Mouse (Mus musculus) monocyte, adult 2 months (primary cell): ENCODE data around the gene Nfkbie.

Source experiments
- DNase-seq, 2 experiments: peaks; one replicate each; pipeline ENCODE4 v3.0.0; 2022; ENCODE audit warnings: low spot score in 2 of 2, low read depth in 1 of 2

Nfkbie gene

DNA sequence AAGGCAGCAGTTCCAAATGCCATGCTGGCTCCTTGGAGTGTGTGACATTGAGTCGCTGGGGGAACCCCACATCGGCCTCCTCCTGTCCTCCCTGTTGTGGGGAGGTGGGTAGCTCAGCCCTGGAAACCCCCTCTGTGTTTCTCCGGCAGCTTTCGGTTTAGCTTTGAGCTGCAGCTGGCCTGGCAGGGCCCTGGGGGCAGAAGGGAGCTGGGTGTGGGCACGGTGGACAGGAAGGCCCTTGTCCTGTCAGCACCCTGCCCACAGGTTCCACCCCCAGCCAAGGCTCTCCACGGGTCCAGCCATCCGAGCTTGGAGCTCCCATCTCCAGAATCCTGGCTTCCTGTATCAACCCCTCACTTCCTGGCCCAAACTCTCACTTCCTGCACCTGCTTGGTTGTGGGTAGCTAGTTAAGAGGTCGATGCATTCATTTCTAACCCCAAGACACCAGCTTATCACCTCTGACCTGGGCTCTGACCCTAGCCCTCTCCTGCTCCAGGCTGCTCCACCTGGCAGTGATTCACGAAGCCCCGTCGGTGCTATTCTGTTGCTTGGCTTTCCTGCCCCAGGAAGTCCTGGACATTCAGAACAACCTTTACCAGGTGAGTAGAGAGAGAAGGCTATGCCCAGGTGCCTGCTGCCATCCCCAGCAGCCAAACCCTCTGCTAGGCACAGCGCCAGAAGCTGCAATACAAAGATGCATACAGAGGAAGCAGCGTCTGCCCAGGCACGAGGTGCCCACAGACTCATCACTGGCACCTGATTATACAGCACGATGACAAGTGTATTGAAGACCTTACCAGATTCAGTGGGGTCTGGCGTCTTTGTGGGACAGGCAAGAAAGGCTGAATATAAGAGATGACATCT is 2.7 kb downstream of the Nfkbie start:
- peak in 1 of 2 experiments; percentile 40 for DNase-seq

DNA sequence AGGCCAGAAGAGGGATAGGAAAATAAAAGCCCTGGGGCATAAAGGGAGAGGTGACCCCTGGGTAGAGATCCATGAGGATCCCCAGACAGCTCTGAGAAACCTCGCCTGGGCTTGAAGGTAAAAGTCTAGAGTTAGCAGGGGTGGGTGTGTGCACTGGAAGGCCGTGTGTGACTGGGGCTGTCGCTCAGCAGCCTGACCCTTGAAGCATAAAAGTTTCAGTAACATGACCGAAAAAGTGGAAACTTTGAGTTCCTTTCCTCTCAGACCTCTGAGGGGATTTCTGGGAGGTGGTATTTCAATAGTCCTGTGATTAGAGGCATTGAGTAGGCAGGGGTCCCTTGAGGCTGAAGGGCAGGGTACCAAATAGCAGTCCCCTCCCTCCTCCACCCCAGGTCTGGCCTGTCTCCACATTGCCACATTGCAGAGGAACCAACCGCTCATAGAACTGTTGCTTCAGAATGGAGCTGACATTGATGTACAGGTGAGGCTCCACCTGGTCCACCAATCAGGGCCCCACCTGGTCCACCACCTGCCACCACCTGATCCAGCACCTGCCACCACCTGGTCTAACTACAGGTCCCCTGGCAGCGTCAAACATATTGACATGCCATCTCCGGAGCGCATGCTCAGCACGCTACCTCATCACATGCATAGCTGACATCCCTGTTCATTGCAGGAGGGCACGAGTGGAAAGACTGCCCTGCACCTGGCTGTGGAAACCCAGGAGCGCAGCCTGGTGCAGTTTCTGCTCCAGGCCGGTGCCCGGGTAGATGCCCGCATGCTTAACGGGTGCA is 4.4 kb downstream of the Nfkbie start:
- DNase-seq, result no peak

DNA sequence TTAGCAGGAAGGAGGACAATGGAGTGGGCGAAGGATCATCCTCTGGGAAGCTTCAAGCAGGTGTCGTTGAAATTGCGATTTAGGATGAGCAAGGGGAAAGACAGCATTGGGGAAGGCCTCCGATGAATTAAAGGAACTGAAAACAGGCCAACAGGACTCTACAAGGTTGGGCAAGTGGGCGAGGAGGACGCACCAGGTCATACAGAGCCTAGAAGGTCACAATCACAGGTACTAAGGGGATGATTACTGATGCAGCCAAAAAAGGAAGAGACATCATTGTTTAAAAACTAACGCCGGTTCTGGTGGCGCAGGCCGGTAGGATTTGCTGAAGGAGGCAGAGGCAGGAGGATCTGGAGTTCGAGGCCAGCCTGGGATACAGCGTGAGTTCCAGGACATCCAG is 7.7 kb downstream of the Nfkbie start:
- DNase-seq, result peak in 1 of 2 experiments; percentile 25

- DNase-seq, result peak; percentile 88 to 91
Measured at GRCm38 (mm10) chr17:45563655-45564530, 8.4 kb downstream of the Nfkbie start, which contains the start of gene Slc35b2. TSS of gene Slc35b2 (plus strand) at chr17:45563874.

DNA sequence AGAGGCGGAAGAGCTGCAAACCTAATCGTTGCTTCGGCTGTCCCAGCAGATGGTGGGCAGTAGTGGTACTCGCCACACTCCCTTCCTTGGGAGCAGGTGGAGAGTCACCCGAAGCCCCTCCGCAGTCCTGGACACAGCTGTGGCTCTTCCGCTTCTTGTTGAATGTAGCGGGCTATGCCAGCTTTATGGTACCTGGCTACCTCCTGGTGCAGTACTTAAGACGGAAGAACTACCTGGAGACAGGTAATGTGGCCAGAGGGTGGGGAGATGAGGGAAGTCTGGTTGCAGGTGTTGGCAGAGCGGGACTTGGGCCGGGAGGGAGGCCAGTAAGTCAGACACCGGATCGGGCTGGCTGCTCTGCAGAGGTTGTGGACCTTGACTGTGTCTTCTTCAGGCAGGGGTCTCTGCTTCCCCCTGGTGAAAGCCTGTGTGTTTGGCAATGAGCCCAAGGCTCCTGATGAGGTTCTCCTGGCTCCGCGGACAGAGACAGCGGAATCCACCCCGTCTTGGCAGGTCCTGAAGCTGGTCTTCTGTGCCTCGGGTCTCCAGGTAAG is 9.1 kb downstream of the Nfkbie start:
- no peak for DNase-seq

DNA sequence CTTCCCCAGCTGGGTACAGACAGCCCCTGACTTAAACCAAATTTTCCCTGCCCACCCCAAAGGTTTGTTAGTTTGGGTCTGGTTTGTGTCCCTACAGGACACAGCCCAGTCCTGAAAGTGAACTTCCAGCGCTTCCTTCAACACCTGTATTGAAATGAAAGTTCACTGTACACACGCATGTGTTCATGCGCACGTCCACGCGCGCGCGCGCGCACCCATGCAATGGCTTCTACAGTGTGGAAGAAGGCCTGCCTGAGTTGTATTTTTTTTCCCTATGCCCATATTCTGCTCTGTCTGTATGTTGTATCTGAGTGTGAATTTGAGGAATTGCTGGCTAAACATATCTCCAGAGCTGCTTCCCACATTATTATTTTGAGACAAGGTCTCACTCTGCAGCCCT is 9.6 kb downstream of the Nfkbie start:
- no peak for DNase-seq

- no peak for DNase-seq
Measured at GRCm38 (mm10) chr17:45566031-45566359, 10.5 kb downstream of the Nfkbie start.

DNA sequence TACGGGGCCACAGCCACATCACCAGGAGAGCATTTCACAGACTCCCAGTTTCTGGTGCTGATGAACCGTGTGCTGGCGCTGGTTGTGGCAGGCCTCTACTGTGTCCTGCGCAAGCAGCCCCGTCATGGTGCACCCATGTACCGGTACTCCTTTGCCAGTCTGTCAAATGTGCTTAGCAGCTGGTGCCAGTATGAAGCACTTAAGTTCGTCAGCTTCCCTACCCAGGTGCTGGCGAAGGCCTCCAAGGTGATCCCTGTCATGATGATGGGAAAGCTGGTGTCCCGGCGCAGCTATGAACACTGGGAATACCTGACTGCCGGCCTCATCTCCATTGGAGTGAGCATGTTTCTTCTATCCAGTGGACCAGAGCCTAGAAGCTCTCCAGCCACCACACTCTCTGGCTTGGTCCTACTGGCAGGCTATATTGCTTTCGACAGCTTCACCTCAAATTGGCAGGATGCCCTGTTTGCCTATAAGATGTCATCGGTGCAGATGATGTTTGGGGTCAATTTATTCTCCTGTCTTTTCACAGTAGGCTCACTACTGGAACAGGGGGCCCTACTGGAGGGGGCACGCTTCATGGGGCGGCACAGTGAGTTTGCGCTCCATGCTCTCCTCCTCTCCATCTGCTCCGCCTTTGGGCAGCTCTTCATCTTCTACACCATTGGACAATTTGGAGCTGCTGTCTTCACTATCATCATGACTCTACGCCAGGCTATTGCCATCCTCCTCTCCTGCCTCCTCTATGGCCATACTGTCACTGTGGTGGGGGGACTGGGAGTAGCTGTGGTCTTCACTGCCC is 11.1 kb downstream of the Nfkbie start:
- no peak for DNase-seq

GRCm38 (mm10) chr17:45567162-45567601 is 11.7 kb downstream of the Nfkbie start:
- DNase-seq, result no peak

- no peak for DNase-seq
Measured at GRCm38 (mm10) chr17:45568990-45569389, 13.5 kb downstream of the Nfkbie start.

GRCm38 (mm10) chr17:45569999-45570398 is 14.5 kb downstream of the Nfkbie start:
- no peak for DNase-seq

GRCm38 (mm10) chr17:45572103-45573086 is 16.9 kb downstream of the Nfkbie start:
- DNase-seq, result no peak

- peak; percentile 77 to 92 for DNase-seq
Measured at GRCm38 (mm10) chr17:45573087-45573779, 17.7 kb downstream of the Nfkbie start, which contains the start of gene Hsp90ab1. TSS of gene Hsp90ab1 (minus strand) at chr17:45573271.

- DNase-seq, result peak in 1 of 2 experiments; percentile 78
Measured at GRCm38 (mm10) chr17:45573780-45574123, 18.2 kb downstream of the Nfkbie start.

GRCm38 (mm10) chr17:45574129-45574761 is 18.7 kb downstream of the Nfkbie start:
- DNase-seq, result peak in 1 of 2 experiments; percentile 53

- no peak for DNase-seq
Measured at GRCm38 (mm10) chr17:45575123-45575897, 19.8 kb downstream of the Nfkbie start.

- DNase-seq, result no peak
Measured at GRCm38 (mm10) chr17:45578242-45578641, 22.7 kb downstream of the Nfkbie start.
